Mouse (Mus musculus) thymus, postnatal 0 days (tissue): ENCODE measurements around the gene A430078G23Rik. TPM values are rescaled to one million over a fixed set of nuclear protein-coding genes. Genes with fewer than 3 reads are reported as not detected.
"Not testable (repeated sequence)": the region's sequence is repeated elsewhere in the genome, so short reads cannot be mapped to it uniquely, and the experiment has no call there.

Experiments
- DNase-seq: peaks from one replicate; pipeline ENCODE4 v3.0.0-alpha.2; 2015; ENCODE audit warnings: low spot score
- polyA plus RNA-seq: library from polyadenylated mRNA; unstranded; fragments of >200 nt; fragmentation: Nextera tagmentation; extraction: Ambion mirVana; gene quantifications from 2 replicates; pipeline ENCODE4 v1.2.1, GENCODE M21; 2015

Gene A430078G23Rik
- 15.1 and 22.3 TPM in 2 replicates for polyA plus RNA-seq

DNA sequence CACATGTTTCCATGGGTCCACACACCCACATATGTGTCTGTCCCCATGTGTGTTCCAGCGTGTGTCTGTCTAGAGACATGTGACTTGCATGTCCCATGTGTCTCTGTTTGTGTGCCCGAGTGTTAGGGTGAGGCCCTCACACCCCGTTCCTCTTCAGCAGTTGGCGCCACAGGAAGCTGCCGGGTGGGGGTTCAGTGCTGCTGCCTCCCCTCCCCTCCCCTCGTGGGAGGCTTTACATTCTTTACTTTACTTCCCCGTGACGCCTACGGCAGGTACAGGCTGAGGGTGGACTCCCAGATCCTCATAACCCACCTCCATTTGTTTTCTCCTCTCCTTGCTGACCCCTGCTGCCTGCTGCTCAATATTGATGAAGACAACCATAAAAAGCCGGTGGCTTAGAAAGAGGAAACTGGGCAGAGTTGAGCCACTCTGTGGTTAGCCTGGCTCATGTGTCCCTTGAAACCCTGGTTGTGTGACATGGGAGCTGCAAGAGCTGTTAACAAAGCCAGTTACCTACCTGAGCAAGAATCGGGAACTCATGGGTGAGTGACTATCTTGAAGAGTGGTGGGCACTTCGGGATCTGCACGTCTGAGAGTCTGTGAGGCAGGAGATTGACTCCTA is at the start of gene A430078G23Rik:
TSS of gene A430078G23Rik (plus strand) at position 227 of the 622 bp plus-strand sequence.
- DNase-seq = peak; percentile 78

DNA sequence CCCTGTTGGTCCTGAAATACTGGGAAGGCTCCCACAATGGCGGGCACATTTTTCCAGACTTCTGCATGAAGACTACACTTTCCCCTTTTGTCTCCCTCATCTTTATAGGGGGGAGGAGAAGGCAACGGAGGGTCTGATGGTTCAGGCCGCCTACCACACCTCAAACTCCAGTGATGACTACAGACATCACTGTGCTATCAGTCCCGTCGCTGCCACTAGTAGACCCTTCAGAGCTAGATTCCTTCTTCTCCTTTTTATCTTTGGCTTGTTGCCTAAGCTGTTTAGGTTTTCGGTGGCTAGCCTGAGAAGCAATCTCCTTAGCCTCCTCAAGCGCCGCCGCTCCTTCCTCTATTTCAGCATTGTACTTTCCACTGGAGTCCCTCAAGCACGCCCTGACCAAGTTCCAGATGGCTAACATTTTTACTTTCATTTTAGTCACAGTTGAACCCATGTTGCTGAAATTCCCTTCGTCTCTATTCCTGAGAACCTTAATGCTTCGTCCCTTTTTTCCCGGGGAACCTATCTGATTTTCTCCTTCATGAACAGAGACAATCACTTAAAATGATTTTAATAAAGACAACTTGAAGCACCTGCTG is 44.9 kb upstream of the A430078G23Rik start:
- not testable (repeated sequence) for DNase-seq

DNA sequence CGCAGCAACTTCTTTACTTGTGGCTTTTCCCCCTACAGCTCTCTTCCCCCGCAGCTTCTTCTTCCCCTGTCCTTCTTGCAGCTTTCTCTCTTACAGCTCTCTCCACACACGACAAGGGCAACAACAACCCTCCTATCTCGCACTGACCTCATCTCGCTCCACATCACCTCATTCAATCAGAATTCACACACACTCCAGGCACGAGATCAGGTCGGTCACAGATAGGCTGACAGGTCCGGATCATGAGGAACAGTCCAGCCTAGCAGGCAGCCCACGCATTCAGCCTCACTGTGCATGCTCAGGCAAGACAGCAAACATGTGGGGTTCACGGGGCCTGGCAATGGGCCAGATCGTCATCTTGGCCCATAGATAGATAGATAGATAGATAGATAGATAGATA is 43.6 kb upstream of the A430078G23Rik start:
- no peak for DNase-seq

DNA sequence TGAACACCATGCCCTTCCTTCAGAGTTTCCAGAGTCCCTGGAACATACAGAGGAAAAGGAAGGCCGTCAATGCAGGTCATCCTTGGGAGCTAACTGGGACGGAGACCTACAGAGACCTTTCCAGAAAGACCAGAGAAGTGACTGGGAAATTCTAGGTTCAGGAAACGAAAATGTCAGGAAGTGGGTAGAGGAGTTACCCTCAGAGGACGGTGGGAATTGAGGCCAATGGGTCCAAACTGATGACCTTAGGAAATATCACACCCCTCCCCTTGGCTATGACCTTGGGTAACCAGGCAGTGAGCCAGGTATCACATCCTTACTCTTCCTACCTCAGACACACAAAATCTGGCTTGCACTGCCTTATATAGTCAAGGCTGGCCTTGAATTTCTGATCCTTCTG is 41.7 kb upstream of the A430078G23Rik start:
- no peak for DNase-seq

DNA sequence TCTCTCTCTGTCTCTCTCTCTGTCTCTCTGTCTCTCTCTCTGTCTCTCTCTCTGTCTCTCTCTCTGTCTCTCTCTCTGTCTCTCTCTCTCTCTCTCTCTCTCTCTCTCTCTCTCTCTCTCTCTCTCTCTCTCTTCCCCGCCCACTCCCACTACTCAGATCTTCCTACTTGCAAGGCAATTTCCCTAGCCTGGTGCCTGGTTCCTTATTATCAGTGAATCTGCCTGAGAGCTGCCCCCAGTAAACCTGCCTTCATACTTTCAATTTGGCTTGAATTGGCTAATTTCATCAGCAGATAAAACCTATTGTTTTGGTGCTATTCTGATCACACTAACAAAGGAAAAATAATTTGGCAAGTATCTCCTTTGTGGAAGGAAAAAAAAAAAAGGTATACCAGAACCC is 39.8 kb upstream of the A430078G23Rik start:
- not testable (repeated sequence) for DNase-seq

DNA sequence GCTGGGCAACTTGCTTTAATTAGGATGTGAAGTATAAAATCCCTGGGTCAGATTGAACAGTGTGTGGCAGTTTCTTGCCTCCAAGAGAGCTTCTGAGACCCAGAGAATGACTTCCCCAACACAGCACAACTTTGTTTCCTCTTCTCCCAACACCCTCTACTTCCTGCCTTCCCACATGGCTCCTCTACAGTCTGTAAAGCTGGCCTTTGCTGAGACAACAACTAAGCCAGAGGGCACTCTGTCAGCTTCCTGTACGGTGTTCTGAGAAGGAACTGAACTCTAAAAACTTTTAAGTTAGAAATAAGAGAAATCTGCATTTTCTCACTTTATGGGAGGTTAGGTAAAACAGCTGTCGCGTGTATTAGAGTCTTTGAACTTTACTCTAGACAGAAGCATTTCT is 39.4 kb upstream of the A430078G23Rik start:
- DNase-seq = no peak

DNA sequence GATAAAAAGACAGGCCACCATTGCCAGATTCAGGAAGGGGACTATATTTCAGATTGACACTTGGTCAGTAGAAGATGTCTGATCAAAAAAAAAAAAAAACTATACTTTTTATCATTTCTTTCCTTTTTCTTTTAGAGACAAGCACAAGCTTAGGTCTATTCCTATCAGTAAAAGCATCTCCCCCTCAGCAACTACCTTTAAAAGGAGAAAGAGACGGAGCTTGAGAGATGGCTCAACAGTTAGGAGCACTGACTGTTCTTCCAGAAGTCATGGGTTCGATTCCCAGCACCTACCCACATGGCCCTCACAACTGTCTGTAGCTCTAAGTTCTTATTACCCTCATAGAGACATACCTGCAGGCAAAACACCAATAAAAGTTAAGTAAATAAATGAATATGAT is 38.9 kb upstream of the A430078G23Rik start:
- no peak for DNase-seq

DNA sequence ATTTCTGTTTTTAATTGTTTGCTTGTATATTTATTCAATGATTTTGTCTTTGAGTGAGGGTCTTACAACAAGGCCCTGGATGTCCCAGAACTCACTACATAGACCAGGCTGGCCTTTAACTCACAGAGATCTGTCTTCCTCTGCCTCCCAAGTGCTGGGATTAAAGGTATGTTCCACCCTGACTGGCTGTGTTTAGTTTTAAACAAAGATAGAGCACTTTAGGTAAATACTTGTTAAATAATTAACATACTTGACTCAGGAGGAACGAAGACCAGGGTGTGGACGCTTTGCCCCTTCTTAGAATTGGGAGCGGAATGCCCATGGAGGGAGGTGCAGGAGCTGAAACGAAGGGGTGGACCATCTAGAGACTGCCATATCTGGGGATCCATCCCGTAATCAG is 36.6 kb upstream of the A430078G23Rik start:
- DNase-seq = no peak

DNA sequence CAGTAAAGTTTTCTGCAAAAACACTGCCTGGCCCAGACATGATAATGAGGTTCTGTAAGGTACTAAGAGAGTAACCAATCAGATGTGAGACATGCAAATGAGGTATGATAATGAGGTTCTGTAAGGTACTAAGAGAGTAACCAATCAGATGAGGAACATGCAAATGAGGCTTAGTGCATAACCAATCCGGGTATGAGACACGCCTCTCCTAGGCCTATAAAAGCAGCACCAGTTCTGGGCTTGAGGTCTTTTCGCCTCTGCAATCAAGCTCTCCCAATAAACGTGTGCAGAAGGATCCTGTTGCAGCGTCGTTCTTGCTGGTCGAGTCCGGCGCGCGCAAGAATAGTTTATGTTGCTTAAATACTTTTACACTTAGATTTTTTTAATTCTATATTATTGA is 33.9 kb upstream of the A430078G23Rik start:
- DNase-seq = not testable (repeated sequence)

DNA sequence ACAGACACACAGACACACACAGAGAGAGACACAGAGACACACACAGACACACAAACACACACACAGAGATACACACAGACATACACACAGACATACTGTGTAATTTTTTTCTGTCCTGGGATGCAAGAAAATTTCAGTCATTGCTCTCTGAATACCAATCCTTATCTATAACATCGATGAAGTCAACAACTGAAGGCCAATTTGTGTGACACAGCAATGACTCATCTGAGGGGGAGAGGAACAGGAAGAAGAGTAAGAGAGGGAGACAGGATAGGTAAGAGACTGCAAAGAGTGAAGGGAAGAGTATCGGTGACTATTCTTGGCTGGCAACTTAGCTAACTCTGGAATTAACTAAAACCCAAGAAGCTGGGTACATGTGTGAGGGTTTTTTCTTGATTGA is 29.0 kb upstream of the A430078G23Rik start:
- no peak for DNase-seq

DNA sequence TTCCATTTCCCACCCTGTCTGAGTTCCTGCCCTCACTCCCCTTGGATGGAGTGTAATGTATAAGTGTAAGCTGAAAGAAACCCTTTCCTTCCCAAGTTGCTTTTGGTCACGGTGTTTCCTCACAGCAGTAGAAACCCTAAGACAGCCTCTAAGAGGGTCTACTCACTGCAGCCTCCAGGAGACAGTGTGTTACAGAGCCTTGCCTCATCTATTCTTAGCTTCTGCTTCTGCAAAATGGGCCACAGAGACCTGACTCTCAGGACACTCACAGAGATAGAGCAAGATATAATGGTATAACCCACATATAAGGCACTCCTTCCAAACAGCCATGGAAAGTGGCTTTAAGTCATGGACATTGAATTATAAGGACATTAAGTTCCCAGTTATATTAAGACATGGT is 26.2 kb upstream of the A430078G23Rik start:
- DNase-seq = no peak

DNA sequence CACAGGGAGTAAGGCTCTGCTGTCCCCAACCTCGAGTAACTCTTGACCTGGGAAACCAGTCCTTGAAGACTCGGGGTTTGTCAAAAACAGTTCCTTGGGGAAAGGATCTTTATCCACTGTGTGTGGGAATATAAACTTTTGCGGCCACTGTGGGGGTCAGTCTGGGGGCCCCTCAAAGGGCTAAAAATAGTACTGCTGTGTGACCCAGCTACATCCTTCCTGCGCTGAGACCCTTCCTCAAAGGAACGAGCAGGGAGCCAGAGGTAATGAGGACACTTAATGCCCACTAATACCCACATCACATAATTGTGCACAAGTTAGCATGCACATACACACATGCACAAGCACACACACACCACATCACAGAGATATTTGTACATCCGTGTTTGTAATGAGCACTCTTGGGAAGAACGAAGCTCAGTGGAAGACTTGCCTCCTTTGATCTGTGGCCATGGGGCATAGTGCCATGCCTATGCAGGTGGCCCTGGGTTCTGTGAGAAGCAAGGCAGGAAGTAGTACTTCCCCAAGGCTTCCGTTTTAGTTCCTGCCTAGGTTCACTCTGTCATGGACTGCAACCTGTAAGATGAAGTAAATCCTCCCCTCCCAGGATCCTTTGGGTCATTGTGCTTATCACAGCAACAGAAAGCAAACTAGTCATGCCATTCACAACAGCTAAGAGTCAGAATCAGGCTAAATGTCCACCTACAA is 25.5 kb upstream of the A430078G23Rik start:
- peak; percentile 71 for DNase-seq

DNA sequence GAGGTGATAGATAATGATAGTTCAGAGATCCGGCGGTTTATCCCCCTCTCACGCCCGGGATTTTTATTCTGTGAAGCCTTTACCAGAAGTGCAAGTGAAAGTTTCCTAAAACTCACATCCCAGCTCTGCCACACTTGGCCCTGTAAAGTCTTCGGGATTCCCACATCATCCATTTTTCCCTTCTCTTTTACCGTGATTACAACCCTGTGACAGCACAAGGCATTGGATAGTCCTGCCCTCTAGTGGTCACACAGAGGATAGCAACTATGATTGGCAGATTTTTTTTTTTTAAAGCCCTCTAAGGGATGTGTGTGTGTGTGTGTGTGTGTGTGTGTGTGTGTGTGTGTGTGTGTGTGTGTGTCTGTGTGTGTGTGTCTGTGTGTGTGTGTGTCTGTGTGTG is 22.6 kb upstream of the A430078G23Rik start:
- peak; percentile 62 for DNase-seq

DNA sequence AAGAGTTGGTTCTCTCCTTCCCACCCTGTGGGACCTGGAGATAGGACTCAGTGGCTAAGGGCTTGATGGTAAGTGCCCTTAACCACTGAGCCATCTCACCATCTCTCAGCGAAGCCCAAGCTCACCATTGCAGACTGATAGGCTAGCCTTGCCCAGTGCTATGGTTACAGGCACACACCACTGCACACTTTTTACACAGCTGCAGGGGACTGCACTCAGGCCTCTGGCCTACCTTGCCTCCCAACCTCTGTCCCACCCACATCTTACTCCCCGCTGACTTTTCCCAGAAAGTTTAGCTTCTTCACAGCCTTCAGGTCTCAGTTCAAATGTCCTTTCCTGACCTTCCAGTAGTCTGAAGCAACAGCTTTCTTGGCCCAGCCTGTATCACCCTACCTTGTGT is 21.5 kb upstream of the A430078G23Rik start:
- no peak for DNase-seq

DNA sequence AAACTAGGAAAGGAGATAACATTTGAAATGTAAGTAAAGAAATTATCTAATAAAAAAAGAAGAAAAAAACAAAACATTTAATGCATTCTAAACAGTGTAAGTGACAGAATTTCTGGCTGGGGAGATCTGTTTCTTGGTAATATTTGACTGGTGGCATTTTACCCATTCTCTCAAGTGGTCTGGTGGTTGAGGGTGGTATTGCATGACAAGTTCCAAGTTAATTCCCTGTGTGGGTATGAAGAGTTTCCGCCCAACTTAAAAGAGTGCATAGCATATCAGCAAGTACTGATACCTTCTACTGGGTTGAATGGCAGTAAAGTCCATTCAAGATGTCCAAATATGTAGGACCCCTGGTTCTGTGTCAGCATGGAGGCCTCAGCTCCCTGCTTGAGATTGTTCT is 17.3 kb upstream of the A430078G23Rik start:
- DNase-seq = peak; percentile 43

DNA sequence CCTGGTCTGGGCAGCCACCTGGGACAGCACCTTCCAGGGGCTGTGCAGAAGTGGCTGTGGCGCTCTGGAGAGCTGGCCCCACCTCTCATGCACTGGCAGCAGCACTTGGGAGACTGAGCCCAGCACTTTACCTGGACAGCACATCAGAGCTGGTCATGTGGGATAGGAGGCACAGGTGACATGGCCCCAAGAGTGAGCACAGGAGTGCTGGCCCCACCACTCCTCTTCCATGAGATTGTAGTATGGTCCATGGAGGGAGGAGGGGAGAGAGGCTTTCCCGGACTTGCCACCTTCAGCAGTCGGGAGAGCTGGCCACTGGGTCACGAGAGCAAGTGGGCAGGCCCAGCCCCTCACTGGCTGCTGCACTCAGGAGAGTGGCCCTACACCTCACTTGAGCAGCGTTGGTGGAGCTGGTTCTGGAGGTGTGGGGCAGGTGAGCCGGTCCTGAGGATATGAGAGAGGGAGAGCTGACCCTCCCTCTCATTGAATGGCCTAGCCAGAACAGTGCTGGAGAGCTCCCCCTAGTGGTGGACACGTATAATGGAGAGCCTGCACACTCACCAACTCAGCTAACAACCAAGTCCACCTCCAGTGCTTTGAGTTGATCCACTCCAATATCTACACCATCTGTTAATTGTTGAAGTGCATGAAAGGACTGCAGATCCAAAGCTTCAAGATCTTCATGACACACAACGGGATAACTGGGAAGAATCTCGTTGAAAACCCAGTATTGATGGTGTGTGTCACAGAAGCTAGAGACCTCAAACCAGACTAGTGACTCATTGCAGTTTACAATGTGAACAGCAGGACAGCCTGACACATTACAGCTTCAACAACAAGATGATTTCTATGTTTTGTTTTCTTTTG is 16.3 kb upstream of the A430078G23Rik start:
- peak; percentile 58 for DNase-seq

DNA sequence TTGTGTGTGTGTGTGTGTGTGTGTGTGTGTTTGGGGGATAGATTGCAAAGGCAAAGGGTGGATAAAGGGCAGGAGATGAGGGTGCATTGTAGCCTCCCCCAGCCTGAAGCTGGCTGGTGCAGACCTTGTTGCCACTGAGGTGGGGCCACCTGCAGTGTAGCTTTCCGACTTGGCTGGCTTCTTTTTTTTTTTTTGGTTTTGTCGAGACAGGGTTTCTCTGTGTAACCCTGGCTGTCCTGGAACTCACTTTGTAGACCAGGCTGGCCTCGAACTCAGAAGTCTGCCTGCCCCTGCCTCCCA is 15.7 kb upstream of the A430078G23Rik start:
- DNase-seq = not testable (repeated sequence)

DNA sequence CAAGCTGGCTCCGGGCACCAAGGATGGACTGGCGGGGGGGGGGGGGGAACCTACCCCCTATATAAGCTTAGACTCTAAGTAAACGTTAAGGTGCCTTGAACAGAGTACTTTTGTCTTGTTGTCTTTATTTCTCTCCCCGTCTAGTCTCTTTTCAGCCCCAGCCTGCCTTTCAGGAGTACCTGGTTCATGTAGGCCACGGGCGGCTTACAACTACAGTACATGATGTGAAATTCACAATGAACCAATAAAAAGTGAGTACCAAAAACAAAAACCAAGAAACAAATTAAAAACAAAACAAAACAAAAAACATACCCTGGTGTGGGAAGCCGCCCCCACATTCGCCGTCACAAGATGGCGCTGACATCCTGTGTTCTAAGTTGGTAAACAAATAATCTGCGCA is 15.2 kb upstream of the A430078G23Rik start:
- no peak for DNase-seq

DNA sequence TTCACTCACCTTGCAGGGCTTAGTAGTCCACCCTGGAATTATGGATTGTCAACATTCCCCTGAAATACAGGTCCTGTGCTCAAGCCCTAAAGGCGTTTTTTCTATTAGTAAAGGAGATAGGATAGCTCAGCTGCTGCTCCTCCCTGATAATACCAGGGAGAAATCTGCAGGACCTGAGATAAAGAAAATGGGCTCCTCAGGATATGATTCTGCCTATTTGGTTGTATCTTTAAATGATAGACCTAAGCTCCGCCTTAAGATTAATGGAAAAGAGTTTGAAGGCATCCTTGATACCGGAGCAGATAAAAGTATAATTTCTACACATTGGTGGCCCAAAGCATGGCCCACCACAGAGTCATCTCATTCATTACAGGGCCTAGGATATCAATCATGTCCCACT is 12.5 kb upstream of the A430078G23Rik start:
- DNase-seq = not testable (repeated sequence)

DNA sequence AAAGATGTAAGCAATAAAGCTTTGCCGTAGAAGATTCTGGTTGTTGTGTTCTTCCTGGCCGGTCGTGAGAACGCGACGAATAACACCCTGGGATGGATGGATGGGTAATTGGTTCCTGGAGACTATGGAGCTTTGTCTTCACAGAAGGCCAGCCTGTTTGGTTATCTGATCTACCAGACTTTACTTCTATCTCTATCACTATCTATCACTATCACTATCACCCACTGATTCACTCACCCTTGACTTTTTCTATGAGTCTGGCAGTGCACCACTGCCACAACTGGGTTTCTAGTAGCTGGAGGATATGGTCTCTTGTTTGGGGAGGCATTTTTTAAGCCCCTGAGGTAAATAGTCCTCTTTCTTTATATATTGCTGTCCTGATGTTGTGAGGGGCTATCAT is 7.9 kb upstream of the A430078G23Rik start:
- DNase-seq = no peak

DNA sequence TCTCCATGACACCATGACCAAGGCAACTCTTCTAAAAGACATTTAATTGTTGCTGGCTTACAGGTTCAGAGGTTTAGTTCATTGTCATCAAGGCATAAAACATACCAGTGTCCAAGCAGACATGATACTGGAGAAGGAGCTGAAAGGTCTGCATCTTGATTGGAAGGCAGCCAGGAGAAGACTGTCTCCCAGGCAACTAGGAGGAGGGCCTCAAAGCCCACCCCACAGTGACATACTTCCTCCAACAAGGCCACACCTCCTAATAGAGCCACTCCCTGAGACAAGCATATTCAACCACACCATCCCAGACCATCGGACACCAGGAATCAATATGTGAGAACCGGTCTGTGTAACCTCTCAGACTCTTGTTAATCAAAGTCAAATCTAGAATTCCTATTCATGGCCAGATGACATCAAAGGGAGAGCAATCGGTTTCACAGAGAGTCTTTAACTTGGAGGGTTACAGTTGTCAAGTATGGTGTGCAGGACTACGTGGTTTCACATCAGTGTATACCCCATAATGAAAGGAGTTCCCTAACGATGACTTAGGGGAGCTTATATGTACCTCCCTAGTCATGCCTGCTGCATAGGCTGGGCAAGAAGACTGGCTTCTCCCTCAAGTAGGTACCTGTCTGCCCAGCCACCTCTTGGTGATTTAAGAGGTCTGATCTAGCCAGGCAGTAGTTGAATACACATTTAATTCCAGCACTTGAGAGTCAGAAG is 6.4 kb upstream of the A430078G23Rik start:
- DNase-seq = no peak
